ENCODE assay signal across 14 mouse cellular contexts in the genomic region with DNA sequence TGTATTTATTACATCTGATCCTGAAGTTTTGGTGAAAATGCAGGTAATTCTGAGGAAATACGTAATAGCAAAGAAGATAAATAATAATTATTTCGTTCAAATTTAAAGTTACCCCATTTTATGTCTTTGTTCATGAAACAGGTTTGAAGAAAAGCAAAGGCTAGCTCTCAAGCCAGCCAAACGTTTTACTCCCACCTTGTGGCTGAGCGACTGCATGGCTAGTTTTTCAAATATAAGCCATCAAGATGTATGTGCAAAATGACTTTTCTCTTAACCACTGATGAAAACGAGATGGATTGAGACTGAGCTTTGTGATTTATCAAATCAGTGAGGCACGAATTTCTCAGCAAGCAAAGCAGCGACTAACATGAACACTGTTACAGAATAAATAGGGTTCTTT.
A peak's percentile ranks its signal among the peaks of the same experiment; 100 is the strongest.
DNase-seq lines count a peak whose midpoint lies in the region; ATAC-seq and TF ChIP-seq lines count a peak whose summit lies in the region.
"Had no signal": no experiment of that assay in that cellular context is flagged by ENCODE, and none has a peak within 500 bp of the region (broad histone marks: within the 10 kb centered on the region; RNA-seq: fewer than 3 reads in every experiment).

No protein-coding gene starts in this region.

- H3K4me1 ChIP-seq in midbrain, postnatal 0 days (ENCODE audit: insufficient read depth, low read length): no peaks in the 10 kb centered on the region
- H3K4me1 ChIP-seq: forebrain, embryonic 13.5 days; liver, embryonic 15.5 days; neural tube, embryonic 12.5 days had no signal

- 42% methylated on average over 7 of the region's 7 CpGs for WGBS in midbrain, postnatal 0 days

- H3K27me3 ChIP-seq in midbrain, postnatal 0 days (ENCODE audit: insufficient read depth, low read length): no peaks in the 10 kb centered on the region
- H3K27me3 ChIP-seq: forebrain, embryonic 13.5 days; liver, embryonic 15.5 days; neural tube, embryonic 12.5 days had no signal

- no peak overlapping the region for H3K9ac ChIP-seq in midbrain, postnatal 0 days (replicated peaks; ENCODE audit: low read length, poor library complexity, severe bottlenecking)
- H3K9ac ChIP-seq: forebrain, embryonic 13.5 days; liver, embryonic 15.5 days; neural tube, embryonic 12.5 days had no signal

- intact Hi-C loops in left cerebral cortex, postnatal 14 days (cut with DNase I): no loop called here
- intact Hi-C loops in heart, postnatal 14 days (cut with DNase I): no loop called here

- peak; percentile 20 for DNase-seq in embryo, embryonic 11 days
- no peak for DNase-seq in embryo, embryonic 10 days (ENCODE audit: low spot score)
- DNase-seq in left cerebral cortex, postnatal 14 days (ENCODE audit: low spot score in 2 of 2): peak; percentile 14 to 15
- DNase-seq in left cerebral cortex, adult 11 months (ENCODE audit: low spot score): no peak
- peak; percentile 55 for DNase-seq in A20 (ENCODE audit: low read depth, low spot score)
- peak; percentile 79 for DNase-seq in midbrain, postnatal 0 days (ENCODE audit: low spot score)
- no peak for DNase-seq in heart, postnatal 14 days
- DNase-seq in urinary bladder, postnatal 10 days (ENCODE audit: low spot score): no peak
- DNase-seq: gastrocnemius, postnatal 36 days; kidney, postnatal 4 days had no signal

- H3K9me3 ChIP-seq in midbrain, postnatal 0 days (ENCODE audit: low read length): no peaks in the 10 kb centered on the region
- H3K9me3 ChIP-seq: forebrain, embryonic 13.5 days; liver, embryonic 15.5 days; neural tube, embryonic 12.5 days had no signal

- TF ChIP-seq CTCF in midbrain, postnatal 0 days (IDR thresholded peaks at IDR 0.05): peak; percentile 89

- H3K36me3 ChIP-seq in midbrain, postnatal 0 days (ENCODE audit: insufficient read depth, low read length): no peaks in the 10 kb centered on the region
- H3K36me3 ChIP-seq: liver, embryonic 15.5 days; neural tube, embryonic 12.5 days had no signal

- ATAC-seq in midbrain, postnatal 0 days (ENCODE audit: low FRiP score): 0 out of 2 replicates have a peak, but pooled peaks have one; percentile 20
- ATAC-seq: inflammation-experienced regulatory T-cells, adult 6 months had no signal

- H3K4me2 ChIP-seq in midbrain, postnatal 0 days (ENCODE audit: low read depth, low read length, poor library complexity, severe bottlenecking): no peak overlapping the region
- H3K4me2 ChIP-seq: forebrain, embryonic 13.5 days; liver, embryonic 15.5 days; neural tube, embryonic 12.5 days had no signal

- H3K27ac ChIP-seq in midbrain, postnatal 0 days (ENCODE audit: low read depth, low read length): no peak overlapping the region
- H3K27ac ChIP-seq: forebrain, embryonic 13.5 days; liver, embryonic 15.5 days; neural tube, embryonic 12.5 days had no signal

- H3K4me3 ChIP-seq in midbrain, postnatal 0 days (ENCODE audit: low read depth, low read length): no peak overlapping the region
- H3K4me3 ChIP-seq: forebrain, embryonic 13.5 days; liver, embryonic 15.5 days; neural tube, embryonic 12.5 days had no signal

Comparison
In these comparisons a context has a peak if more than half of its experiments do, and no peak if none do; other contexts are left out.
1. DNase-seq: peak in embryo, embryonic 11 days (single experiment), left cerebral cortex, postnatal 14 days (2 of 2), A20 (single experiment) and midbrain, postnatal 0 days (single experiment); none in embryo, embryonic 10 days (single experiment), left cerebral cortex, adult 11 months (single experiment), heart, postnatal 14 days (0 of 2) and urinary bladder, postnatal 10 days (single experiment).